Mouse (Mus musculus) CD8-positive naive resting alpha-beta T cell, adult 57 days (primary cell): ENCODE measurements around the gene Tsn. TPM values are rescaled to one million over a fixed set of nuclear protein-coding genes. Genes with fewer than 3 reads are reported as not detected.

Source experiments
- total RNA-seq: library from RNA; stranded (reverse); gene quantifications from one replicate; pipeline ENCODE4 v1.2.4, GENCODE M21; 2023

Gene Tsn
- total RNA-seq, result 89.8 TPM

DNA sequence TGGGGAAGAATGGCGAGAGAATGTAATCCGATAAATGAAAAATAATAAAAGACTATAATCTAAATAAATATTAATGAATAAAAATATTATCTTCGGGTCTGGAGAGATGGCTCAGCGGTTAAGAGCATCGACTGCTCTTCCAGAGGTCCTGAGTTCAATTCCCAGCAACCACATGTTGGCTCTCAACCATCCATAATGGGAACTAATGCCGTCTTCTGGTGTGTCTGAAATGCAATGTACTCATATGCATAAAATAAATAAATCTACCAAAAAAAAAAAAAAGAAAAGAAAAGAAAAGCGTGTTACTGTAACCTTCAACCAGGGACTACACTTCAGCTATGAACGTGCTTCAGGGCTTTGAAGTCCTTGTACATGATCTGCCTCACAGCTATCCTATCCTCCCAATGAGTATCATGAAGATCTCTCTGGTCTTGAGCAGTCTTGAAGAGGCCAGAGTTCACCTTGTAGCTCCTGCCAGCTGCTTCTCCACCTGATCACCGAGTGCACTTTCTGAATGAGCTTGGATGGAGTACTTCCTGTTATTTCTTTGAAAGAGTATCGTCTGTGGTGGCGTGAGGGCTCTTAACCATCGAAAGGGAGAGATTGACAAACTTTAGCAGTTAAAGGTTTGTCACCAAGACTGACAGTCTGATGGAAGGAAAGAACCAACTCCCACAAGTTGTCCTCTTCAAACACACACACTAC lies at the start of gene Tsn:
TSS of gene Tsn (minus strand) at position 118 of the 705 bp plus-strand sequence.

DNA sequence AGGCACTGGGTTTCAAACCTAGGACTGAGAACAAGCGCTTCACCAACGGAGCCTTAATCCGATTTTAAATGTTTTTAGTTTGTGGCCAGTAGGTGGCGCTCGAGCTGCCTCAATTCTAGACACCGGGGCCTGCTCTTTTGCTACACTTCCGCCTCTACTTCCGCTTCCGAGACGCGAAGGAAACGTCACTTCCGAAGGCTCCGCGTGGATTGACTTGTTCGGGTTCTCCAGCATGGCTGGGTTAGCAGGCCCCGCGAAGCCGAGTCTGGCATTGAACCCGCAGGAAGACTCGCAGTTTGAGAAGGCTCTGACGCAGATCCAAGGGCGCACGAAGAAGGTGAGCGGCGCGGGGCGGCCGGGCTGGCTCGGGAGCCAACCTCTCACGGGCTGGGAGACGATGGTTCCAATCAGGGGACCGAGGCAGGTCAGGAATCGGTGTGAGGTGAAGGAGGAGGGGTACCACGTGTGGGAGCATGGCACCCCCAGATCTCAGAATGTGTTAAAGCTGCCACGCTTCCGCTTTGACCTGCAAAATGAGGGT lies 10.2 kb upstream of the Tsn start, which contains the start of gene Nifk:
TSS of gene Nifk (plus strand) at position 179 of the 541 bp plus-strand sequence.

Other genes with a start within 250 kb of the Tsn start
- gene Gm29106, start 135.2 kb downstream of the Tsn start, total RNA-seq, result not detected
- gene Nifk, start 10.1 kb upstream of the Tsn start, total RNA-seq, result 36.0 TPM
- gene Clasp1, start 77.3 kb upstream of the Tsn start, total RNA-seq, result 81.3 TPM